Mouse (Mus musculus) lung, postnatal 10 days (tissue): ENCODE measurements around the gene Dhx8.

Experiments
- DNase-seq: peaks from one replicate; pipeline ENCODE4 v3.0.0; 2021

The Dhx8 gene

GRCm38 (mm10) chr11:101756616-101757015 lies 23.9 kb downstream of the Dhx8 start:
- peak; percentile 34 for DNase-seq

GRCm38 (mm10) chr11:101757366-101757765 lies 24.6 kb downstream of the Dhx8 start:
- DNase-seq, result peak; percentile 74

GRCm38 (mm10) chr11:101758431-101758830 lies 25.7 kb downstream of the Dhx8 start:
- DNase-seq, result no peak

GRCm38 (mm10) chr11:101759530-101759929 lies 26.8 kb downstream of the Dhx8 start:
- no peak for DNase-seq

- peak; percentile 67 for DNase-seq
These were observed 31.0 kb downstream of the Dhx8 start for GRCm38 (mm10) chr11:101763723-101764122.

GRCm38 (mm10) chr11:101764546-101764945 lies 31.8 kb downstream of the Dhx8 start:
- no peak for DNase-seq

- DNase-seq, result no peak
These were observed 34.6 kb downstream of the Dhx8 start for GRCm38 (mm10) chr11:101767326-101767725.

GRCm38 (mm10) chr11:101768721-101769120 lies 36.0 kb downstream of the Dhx8 start:
- DNase-seq, result no peak

- DNase-seq, result no peak
These were observed 37.5 kb downstream of the Dhx8 start for GRCm38 (mm10) chr11:101770266-101770665.

- DNase-seq, result peak; percentile 46
These were observed 39.3 kb downstream of the Dhx8 start for GRCm38 (mm10) chr11:101772027-101772426.

GRCm38 (mm10) chr11:101772449-101772848 lies 39.7 kb downstream of the Dhx8 start:
- peak; percentile 84 for DNase-seq

GRCm38 (mm10) chr11:101776846-101777245 lies 44.1 kb downstream of the Dhx8 start:
- DNase-seq, result no peak

- no peak for DNase-seq
These were observed 50.4 kb downstream of the Dhx8 start for GRCm38 (mm10) chr11:101783135-101783534.

- no peak for DNase-seq
These were observed 50.9 kb downstream of the Dhx8 start for GRCm38 (mm10) chr11:101783584-101783983.

- no peak for DNase-seq
These were observed 51.4 kb downstream of the Dhx8 start for GRCm38 (mm10) chr11:101784072-101784471.

GRCm38 (mm10) chr11:101784488-101785142 lies 51.9 kb downstream of the Dhx8 start:
- peak; percentile 36 for DNase-seq

GRCm38 (mm10) chr11:101785143-101785851 lies 52.6 kb downstream of the Dhx8 start, which contains the start of gene Etv4:
Etv4 (minus strand) TSS chr11:101785371.
- peak; percentile 97 for DNase-seq

- DNase-seq, result no peak
These were observed 53.1 kb downstream of the Dhx8 start for GRCm38 (mm10) chr11:101785852-101786205.

- DNase-seq, result no peak
These were observed 53.9 kb downstream of the Dhx8 start for GRCm38 (mm10) chr11:101786651-101787050.

- DNase-seq, result no peak
These were observed 54.7 kb downstream of the Dhx8 start for GRCm38 (mm10) chr11:101787432-101787831.

- DNase-seq, result peak; percentile 94
These were observed 58.2 kb downstream of the Dhx8 start for GRCm38 (mm10) chr11:101790811-101791526.

GRCm38 (mm10) chr11:101797355-101797754 lies 64.6 kb downstream of the Dhx8 start:
- no peak for DNase-seq

GRCm38 (mm10) chr11:101798083-101798482 lies 65.4 kb downstream of the Dhx8 start:
- DNase-seq, result no peak

- DNase-seq, result no peak
These were observed 68.7 kb downstream of the Dhx8 start for GRCm38 (mm10) chr11:101801386-101801785.
